Mouse (Mus musculus) megakaryocyte, adult 5-6 weeks (primary cell): Measurements from ENCODE around the gene Plekho2. TPM values are rescaled to one million over a fixed set of nuclear protein-coding genes. Genes with fewer than 3 reads are reported as not detected.

ENCODE experiments used
- ATAC-seq: 2 replicates; pipeline ENCODE4 v1.8.0; 2016; ENCODE audit warnings: mild to moderate bottlenecking, inconsistent platforms; ENCODE audit not compliant: poor library complexity, severe bottlenecking
- total RNA-seq, 2 experiments: library from RNA; stranded (forward) in 1 of 2; stranded (reverse) in 1 of 2; fragments of 153-499, 151-499 nt in 1 of 2; fragments of 221-1000, 200-1000 nt in 1 of 2; gene quantifications; 2 replicates each; pipeline versions ENCODE4 v1.2.3 to v1.2.4; 2015 to 2017

The Plekho2 gene
- total RNA-seq, 2 experiments from 2014 or later: 52.5 to 59.1 TPM

- ATAC-seq: no peak
Observed at GRCm38 (mm10) chr9:65555621-65556020, 24.2 kb downstream of the Plekho2 start.

- ATAC-seq: no peak
Observed at GRCm38 (mm10) chr9:65555001-65555405, 24.8 kb downstream of the Plekho2 start.

- ATAC-seq: no peak
Observed at GRCm38 (mm10) chr9:65552711-65553110, 27.1 kb downstream of the Plekho2 start.

- peak; percentile 17; the same call in 1 of the 2 replicates for ATAC-seq
Observed at GRCm38 (mm10) chr9:65552141-65552540, 27.7 kb downstream of the Plekho2 start.

- peak; percentile 80 for ATAC-seq
Observed at GRCm38 (mm10) chr9:65551035-65551434, 28.8 kb downstream of the Plekho2 start.

- ATAC-seq: peak; percentile 23
Observed at GRCm38 (mm10) chr9:65550079-65550831, 29.6 kb downstream of the Plekho2 start.

GRCm38 (mm10) chr9:65549643-65550042 lies 30.2 kb downstream of the Plekho2 start:
- ATAC-seq: no peak

- no peak for ATAC-seq
Observed at GRCm38 (mm10) chr9:65549139-65549538, 30.7 kb downstream of the Plekho2 start.

- ATAC-seq: no peak
Observed at GRCm38 (mm10) chr9:65548311-65548710, 31.5 kb downstream of the Plekho2 start.

GRCm38 (mm10) chr9:65547844-65548243 lies 32.0 kb downstream of the Plekho2 start:
- no peak for ATAC-seq

- ATAC-seq: no peak
Observed at GRCm38 (mm10) chr9:65547111-65547510, 32.7 kb downstream of the Plekho2 start.

GRCm38 (mm10) chr9:65546413-65546695 lies 33.5 kb downstream of the Plekho2 start:
- peak; percentile 14; the same call in 1 of the 2 replicates for ATAC-seq

- peak; percentile 61 for ATAC-seq
Observed at GRCm38 (mm10) chr9:65545635-65546412, 34.0 kb downstream of the Plekho2 start.

- ATAC-seq: peak; percentile 59
Observed at GRCm38 (mm10) chr9:65542111-65542524, 37.7 kb downstream of the Plekho2 start.

- ATAC-seq: peak; percentile 69
Observed at GRCm38 (mm10) chr9:65541126-65542068, 38.4 kb downstream of the Plekho2 start.

- ATAC-seq: no peak
Observed at GRCm38 (mm10) chr9:65539697-65540096, 40.1 kb downstream of the Plekho2 start.

GRCm38 (mm10) chr9:65537901-65538630 lies 41.8 kb downstream of the Plekho2 start:
- no peak for ATAC-seq

GRCm38 (mm10) chr9:65536491-65536890 lies 43.3 kb downstream of the Plekho2 start:
- no peak for ATAC-seq

- peak; percentile 70 for ATAC-seq
Observed at GRCm38 (mm10) chr9:65535789-65536469, 43.9 kb downstream of the Plekho2 start.
